Mouse (Mus musculus) neutrophil, adult 5-6 weeks (primary cell): Measurements from ENCODE around the gene Glis1. TPM values are rescaled to one million over a fixed set of nuclear protein-coding genes. Genes with fewer than 3 reads are reported as not detected.
A peak's percentile ranks its signal among the peaks of the same experiment; 100 is the strongest.

Experiments
- ATAC-seq: fragments of 151-379, 151-347 bp; 2 replicates; pipeline ENCODE4 v1.8.0; 2017; ENCODE audit warnings: mild to moderate bottlenecking, moderate TSS enrichment; ENCODE audit not compliant: insufficient number of reproducible peaks, poor library complexity, low FRiP score, severe bottlenecking; ENCODE audit errors: extremely low read depth
- total RNA-seq: library from RNA; stranded (forward); fragments of 200-1000 nt; gene quantifications from 2 replicates; pipeline ENCODE4 v1.2.3, GENCODE M21; 2017

The Glis1 gene
- total RNA-seq, 1 experiment from 2014 or later, result not detected

DNA sequence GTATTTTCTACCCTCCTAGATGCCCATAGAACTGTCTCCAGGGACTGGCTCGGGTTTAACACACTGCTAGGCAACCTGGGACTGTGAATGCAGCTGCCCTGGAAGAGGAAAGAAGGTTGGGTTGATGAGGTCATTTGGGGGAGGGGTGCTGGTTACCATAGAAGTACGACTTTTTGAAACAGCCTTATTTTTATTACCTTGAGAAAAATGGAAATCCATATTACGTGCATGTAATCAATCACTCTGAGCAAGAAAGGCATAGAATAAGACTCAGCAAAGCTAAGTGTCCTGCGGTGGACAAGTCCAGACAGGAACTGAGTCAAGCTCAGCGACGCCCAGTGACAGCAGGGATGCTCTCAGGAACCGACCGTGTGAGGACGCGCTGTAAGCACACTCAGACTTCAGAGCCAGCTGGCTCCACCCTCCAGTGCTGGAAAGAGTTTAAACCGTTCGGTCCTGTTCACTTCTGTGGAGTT lies 216.7 kb downstream of the Glis1 start:
- ATAC-seq, result no peak

DNA sequence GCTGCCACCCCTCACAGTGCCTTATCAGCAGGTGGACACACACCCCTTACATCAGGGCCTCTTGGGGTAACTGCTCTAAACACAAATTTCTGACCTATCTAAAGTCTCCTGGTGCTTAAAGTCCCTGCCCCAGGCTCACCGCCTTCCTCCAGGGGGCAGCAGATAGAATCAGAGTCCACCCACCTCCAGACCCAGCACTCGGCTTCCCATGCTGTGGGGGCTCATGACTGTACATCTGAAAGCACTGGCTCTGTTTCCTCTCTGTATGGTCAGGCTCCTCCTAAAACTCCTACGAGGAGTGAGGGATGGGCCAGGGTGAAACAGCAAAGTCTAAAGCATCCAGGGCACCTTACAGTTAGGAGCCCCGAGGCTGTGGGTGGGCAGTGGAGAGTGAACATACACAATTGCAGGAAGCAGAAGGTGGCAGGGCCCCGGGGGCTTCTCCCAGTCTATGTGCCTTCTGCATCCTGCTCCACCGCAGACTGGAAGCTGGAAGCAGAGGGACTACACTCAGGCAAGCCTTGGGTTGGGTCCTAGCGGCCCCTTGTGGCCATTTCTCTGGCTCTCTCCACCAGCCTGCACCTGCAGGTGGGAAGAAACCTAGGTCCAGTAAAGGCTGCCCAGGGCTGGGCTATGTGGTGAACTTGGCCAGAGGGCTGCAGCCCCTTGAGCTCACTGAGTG lies 218.3 kb downstream of the Glis1 start:
- ATAC-seq, result no peak

DNA sequence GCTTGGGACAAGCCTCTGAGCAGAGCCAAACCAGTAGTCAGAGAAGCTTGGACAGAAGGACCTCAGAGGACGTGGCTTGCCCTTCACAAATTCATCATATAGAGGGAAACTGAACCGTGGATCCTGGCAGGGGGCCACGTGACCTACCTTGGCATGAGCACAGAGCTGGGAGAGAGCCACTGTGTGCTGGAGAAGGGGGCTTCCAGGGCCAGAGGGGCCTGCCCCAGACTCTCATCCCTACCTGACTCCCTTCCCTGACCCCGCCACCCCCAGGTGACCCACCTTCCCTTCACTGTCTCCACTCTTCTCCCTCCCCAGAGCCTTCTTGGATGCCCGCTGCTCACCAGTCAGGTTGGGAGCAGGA lies 218.9 kb downstream of the Glis1 start:
- no peak for ATAC-seq

DNA sequence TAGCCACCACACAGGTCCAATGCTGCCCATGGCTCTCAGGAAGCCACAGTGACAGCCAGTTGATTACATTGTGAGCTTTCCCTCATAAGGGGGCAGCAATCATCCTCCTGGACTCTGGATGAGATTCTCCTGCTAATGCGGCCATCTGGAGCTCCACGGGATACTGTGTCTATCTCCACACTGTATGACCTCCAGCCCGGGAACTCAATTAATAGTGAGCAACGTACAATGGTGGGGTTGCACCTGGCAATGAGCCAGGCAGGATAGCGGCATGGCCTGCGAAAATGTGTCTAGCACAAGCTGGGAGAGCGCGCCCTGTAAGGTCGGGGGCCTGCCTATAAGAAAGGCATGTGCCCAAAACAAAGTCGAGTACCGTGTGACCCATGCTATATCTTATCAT lies 226.3 kb downstream of the Glis1 start:
- no peak for ATAC-seq

DNA sequence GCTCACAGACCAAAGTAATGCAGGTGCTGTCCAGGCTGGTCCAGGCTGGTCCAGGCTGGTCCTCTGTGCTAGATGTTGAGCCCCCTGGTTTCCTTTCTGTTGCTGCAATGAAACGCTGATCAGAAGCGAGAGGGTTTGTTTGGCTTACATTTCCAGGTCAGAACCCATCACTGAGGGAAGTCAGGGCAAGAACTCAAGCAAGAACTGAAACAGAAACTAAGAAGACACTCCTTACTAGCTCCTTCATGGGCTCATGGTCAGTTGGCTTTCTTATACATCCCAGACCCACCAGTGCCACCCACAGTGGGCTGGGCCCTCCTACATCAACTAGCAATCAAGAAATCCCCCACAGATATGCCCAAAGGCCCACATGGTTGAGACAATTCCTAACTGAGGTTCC lies 234.1 kb downstream of the Glis1 start:
- ATAC-seq, result no peak

DNA sequence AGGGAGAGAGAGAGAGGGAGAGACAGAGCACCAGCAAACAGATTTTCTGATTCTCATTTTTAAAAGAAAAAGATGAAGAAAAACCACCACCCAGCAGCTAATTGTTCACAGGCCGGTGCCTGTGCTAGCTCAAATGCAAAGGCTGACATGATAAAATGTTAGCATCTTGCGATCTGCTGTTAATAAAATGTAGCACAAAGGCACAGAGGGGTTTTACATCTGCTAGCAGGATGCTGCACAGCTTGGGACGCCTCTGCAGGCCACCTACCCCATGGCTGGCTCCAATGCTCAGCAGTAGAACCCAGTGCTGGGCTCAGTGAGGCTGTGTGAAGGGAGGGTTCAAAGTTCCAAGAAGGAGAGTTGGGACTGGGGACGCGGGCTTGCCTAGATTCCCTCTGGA lies 236.3 kb downstream of the Glis1 start:
- no peak for ATAC-seq

DNA sequence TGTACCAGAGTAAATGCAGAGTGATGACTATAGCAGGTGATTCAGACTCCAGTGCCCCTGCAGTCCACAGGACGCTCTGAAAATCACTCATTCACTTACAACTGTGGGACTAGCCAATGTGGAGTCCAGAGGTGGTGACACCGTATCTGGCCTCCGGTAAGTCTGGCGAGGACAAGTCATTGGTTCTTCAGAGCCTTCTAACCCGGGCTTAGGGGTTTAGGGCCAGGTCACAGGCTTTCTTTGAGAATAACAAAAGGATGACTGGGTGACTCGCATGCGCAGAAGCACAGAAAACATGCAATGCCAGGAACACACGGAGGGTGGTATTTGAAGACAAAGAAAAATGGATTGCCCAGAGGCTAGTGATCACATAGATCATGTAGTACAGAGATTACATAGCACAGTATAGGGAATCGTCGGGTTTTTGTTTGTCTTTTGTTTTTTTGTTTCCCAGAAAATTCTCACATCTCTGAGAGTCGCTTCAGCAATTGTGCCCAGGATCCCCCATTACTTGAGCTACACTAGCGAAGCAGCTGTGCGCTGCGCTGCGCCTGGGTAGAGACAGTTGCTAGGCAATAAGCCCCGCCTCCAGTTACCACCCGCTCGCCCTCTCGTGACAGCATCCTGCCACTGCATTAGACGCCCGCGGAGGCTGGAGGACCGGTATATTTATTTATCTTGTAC lies 239.4 kb downstream of the Glis1 start:
- ATAC-seq, result peak; percentile 76

DNA sequence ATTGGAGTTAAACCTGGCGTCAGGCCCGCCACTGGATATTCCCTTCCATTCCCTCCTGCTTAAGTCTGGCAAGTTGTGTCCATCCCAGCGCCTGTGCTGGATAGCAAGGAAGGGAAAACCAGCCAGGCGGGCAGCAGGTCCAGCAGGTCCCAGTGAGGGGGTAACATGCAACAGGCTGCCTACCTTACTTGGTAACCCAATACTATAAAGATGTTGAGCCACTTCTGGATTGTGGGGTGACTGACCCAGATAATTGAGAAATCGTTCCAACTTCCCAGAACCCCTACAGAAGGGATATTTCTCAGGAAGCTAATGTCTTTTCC lies 239.9 kb downstream of the Glis1 start:
- ATAC-seq, result no peak

DNA sequence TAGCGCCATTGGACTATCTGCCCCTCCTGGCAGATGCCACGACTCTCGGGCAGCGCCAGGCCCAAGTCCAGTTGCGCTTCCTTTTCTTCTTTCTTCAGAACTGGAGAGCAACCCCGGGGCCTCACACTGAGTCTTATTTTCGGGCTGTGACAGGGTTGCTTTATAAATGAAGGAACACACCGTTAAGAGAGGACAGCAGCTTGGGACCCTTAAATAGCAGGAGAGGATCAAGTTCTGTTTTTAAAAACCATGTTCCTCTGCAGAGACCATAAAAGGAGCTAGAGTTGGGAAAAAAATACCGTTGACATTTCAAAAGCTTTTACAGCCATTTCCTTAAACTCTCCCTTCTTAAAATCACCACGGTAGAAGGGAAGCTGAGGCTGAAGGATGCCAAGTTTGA lies 241.3 kb downstream of the Glis1 start:
- no peak for ATAC-seq

DNA sequence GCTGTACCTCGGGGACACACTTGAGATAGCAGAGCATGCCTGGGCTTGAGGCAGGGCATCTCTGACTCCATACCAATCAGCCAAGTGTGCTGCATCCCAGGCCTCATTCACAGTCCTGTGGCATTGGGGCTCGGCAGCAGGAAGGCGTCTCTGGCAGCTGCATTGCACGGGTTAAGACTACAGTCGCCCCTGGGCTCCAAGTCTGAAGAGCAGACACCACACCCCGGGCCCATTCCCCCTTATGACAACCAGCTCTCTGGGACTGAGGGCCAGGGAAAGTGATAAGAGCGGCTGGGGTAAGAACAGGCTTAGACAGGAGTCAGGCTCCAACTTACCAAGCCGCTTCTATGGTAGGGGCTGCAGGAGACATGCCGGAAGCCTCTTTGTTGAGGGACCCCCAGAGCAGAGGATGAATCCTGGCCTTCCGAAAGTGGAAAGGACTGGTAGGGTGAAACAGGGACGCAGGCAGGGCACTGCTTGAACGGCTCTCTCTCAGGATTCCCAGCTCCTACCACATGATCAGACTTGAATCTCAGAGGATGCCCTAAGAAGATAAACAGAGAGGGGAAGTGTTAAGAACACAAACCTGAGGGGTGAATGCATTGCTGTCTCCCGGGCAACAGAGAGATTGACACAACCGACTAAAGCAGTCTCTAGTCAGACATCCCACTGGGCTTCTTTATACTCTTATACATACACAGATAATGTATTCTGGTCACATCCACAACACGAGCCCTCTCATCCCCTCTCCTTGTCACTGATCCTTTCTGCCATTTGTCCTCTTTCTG lies 246.1 kb downstream of the Glis1 start:
- ATAC-seq, result no peak

DNA sequence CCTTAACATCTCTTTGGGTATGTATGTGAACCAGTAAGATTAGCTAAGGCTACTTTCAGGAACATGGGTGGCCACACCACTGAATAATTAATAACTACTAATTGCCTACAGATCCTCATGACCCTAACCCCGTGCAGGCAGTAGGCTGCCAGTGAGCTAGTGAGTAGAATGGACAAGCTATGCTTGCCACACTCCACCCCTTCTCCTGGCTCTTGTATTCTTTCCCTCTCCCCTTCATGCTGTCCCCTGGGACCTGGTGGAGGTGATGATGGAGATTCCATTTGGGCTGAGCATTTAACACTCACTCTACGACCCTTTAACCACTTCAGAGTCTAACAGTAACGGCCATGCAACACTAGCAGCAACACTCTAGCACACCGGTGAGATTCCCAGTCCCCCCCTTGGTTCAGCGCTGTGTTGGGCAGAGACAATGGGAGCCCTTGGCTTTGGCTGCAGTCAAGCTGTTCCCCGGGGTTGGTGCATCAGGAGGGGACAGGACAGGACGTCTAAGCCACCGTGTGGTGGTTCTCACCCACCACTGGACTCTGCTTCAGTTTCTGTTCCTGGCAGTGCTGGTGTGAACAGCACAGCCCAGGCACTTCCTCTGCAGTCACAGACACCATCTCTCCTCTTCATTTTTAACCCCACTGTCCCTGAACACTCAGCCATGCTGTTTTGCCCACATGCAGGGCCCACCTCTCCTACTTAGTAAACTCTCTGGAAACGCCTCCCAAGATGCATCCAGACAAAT lies 246.9 kb downstream of the Glis1 start:
- ATAC-seq, result no peak

DNA sequence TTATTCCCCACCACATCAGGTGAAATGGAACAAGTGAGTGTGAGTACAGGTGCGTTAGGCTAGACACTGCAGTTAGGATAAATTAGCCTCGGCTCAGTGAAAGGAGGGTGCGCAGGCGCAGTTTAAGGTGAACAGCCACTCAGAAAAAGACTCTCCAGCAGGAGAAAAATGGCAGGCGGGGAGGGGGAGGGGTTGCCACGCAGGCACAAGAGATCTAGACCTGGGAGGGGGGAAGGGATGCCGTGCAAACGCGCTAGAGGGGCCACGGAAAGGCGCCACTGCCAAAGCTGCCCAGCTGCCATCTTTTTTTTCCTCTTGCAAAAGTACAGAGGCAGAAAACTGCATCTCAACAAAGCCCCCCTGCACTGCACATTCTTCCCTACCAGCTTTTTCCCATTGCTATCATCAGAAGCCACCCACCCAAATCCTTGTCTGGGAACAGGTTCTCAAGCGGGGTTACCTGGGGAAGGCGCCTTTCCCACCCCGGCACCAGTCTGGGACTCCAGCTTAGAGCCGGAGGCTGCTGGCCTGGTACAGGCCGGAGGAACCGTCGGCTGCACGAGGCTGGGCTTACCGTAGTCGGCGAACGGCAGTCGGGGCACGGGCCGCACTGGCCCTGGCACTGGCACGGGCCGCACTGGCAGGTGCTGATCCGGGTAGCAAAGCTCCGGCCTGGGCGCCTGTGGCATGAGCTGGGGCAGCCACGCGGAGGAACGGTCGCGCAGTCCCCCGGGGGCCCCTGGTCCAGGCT lies 248.8 kb downstream of the Glis1 start:
- no peak for ATAC-seq

DNA sequence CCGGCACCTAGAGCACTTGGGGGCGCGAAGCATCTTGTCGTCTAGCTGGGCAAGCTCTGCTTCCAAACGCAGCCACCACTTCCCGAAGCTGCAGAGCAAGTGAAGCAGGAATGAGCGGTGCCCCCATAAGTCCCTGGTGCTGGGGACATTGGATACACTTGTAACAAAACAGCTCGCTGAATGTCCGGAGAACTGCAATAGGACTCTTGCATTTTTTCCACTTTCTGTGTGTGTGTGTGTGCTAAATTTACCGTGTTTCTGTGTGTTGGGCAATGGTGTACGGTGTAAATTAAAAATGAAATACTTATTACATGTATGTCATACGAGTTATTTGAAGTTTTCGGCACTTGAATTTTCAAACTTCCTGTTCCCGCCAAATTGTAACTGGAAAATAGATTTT lies 249.7 kb downstream of the Glis1 start, which contains the start of gene Dmrtb1:
Gene Dmrtb1 (minus strand): TSS at position 101 of the 400 bp plus-strand sequence.
- ATAC-seq, result no peak

Other genes starting within 250 kb of the Glis1 start
- 0.70 TPM in 1 of 2 replicates, not detected in the other for gene Ldlrad1, start 225.4 kb upstream of the Glis1 start, total RNA-seq
- gene Lrrc42, start 181.1 kb upstream of the Glis1 start, total RNA-seq, result 6.1 and 7.9 TPM in 2 replicates
- 5.5 and 11.1 TPM in 2 replicates for gene Hspb11, start 181.0 kb upstream of the Glis1 start, total RNA-seq
- gene Dio1, start 127.4 kb upstream of the Glis1 start, total RNA-seq, result not detected in 2 replicates
- 49.5 and 59.7 TPM in 2 replicates for gene Yipf1, start 120.2 kb upstream of the Glis1 start, total RNA-seq
- 4.8 and 6.1 TPM in 2 replicates for gene Ndc1, start 66.8 kb upstream of the Glis1 start, total RNA-seq
- gene Dmrtb1, start 249.6 kb downstream of the Glis1 start, total RNA-seq, result 0.47 TPM in 1 of 2 replicates, not detected in the other